ENCODE assay signal across 25 mouse cellular contexts in genomic region chr14:20217299-20217864, GRCm38 (mm10). TPM values are rescaled to one million over a fixed set of nuclear protein-coding genes. Genes with fewer than 3 reads are reported as not detected.
DNase-seq lines count a peak whose midpoint lies in the region; ATAC-seq and TF ChIP-seq lines count a peak whose summit lies in the region.
"Had no signal": no experiment of that assay in that cellular context is flagged by ENCODE, and none has a peak within 500 bp of the region (broad histone marks: within the 10 kb centered on the region; RNA-seq: fewer than 3 reads in every experiment).

No protein-coding gene starts in this region.

- TF ChIP-seq CTCF in ES-Bruce4 (IDR thresholded peaks at IDR 0.05; ENCODE audit: low read depth, low read length) = no peak

- H3K4me3 ChIP-seq in forebrain, embryonic 11.5 days (ENCODE audit: low read depth, low read length) = no peak overlapping the region
- H3K4me3 ChIP-seq in forebrain, embryonic 13.5 days = no peak overlapping the region
- peak overlapping the region; percentile 48; the same call in 1 of the 2 replicates for H3K4me3 ChIP-seq in ES-Bruce4 (ENCODE audit: low read depth, low read length)
- H3K4me3 ChIP-seq: embryonic facial prominence, embryonic 10.5 days; heart, embryonic 12.5 days; hindbrain, embryonic 12.5 days had no signal

- no peaks in the 10 kb centered on the region for H3K9me3 ChIP-seq in forebrain, embryonic 11.5 days (ENCODE audit: control insufficient read depth, low read length)
- no peaks in the 10 kb centered on the region for H3K9me3 ChIP-seq in forebrain, embryonic 13.5 days (replicated peaks)
- no peaks in the 10 kb centered on the region for H3K9me3 ChIP-seq in ES-Bruce4 (replicated peaks; ENCODE audit: control insufficient read depth, insufficient read depth, low read length, poor library complexity, severe bottlenecking)
- H3K9me3 ChIP-seq: embryonic facial prominence, embryonic 10.5 days; heart, embryonic 12.5 days; hindbrain, embryonic 12.5 days had no signal

- no peaks in the 10 kb centered on the region for H3K27me3 ChIP-seq in forebrain, embryonic 11.5 days (ENCODE audit: control insufficient read depth, insufficient read depth, low read length)
- no peaks in the 10 kb centered on the region for H3K27me3 ChIP-seq in forebrain, embryonic 13.5 days
- no peaks in the 10 kb centered on the region for H3K27me3 ChIP-seq in ES-Bruce4 (ENCODE audit: control insufficient read depth, insufficient read depth, low read length, poor library complexity, severe bottlenecking)
- H3K27me3 ChIP-seq: heart, embryonic 12.5 days; hindbrain, embryonic 12.5 days had no signal

- no peak overlapping the region for H3K4me2 ChIP-seq in forebrain, embryonic 11.5 days (ENCODE audit: low read depth, low read length, severe bottlenecking)
- H3K4me2 ChIP-seq in forebrain, embryonic 13.5 days = no peak overlapping the region
- H3K4me2 ChIP-seq: heart, embryonic 12.5 days; hindbrain, embryonic 12.5 days had no signal

- 18% methylated on average over 3 of the region's 3 CpGs for WGBS in forebrain, embryonic 11.5 days
- WGBS in forebrain, embryonic 13.5 days = 10% methylated on average over 3 of the region's 3 CpGs

- H3K27ac ChIP-seq in forebrain, embryonic 11.5 days (ENCODE audit: low read depth, low read length) = no peak overlapping the region
- no peak overlapping the region for H3K27ac ChIP-seq in forebrain, embryonic 13.5 days
- peak overlapping the region; percentile 96 for H3K27ac ChIP-seq in ES-Bruce4 (ENCODE audit: insufficient read depth, low read length)
- H3K27ac ChIP-seq: embryonic facial prominence, embryonic 10.5 days; hindbrain, embryonic 12.5 days had no signal

- no peaks in the 10 kb centered on the region for H3K36me3 ChIP-seq in forebrain, embryonic 11.5 days (ENCODE audit: control insufficient read depth, insufficient read depth, low read length)
- H3K36me3 ChIP-seq in forebrain, embryonic 13.5 days (ENCODE audit: poor library complexity, severe bottlenecking) = no peaks in the 10 kb centered on the region
- H3K36me3 ChIP-seq in ES-Bruce4 (ENCODE audit: control insufficient read depth, insufficient read depth, low read length, poor library complexity, severe bottlenecking) = no peaks in the 10 kb centered on the region
- H3K36me3 ChIP-seq: embryonic facial prominence, embryonic 10.5 days; heart, embryonic 12.5 days; hindbrain, embryonic 12.5 days had no signal

- H3K4me1 ChIP-seq in forebrain, embryonic 11.5 days (replicated peaks; ENCODE audit: control insufficient read depth, insufficient read depth, low read length) = peaks cover 4% of the 10 kb centered on the region
- H3K4me1 ChIP-seq in forebrain, embryonic 13.5 days = 0 out of 2 replicates have a peak, but pooled peaks cover 10% of the 10 kb centered on the region
- peaks cover 20% of the 10 kb centered on the region for H3K4me1 ChIP-seq in ES-Bruce4 (ENCODE audit: control insufficient read depth, insufficient read depth, low read length)
- H3K4me1 ChIP-seq: heart, embryonic 12.5 days had no signal

- peak; percentile 80 for TF ChIP-seq EP300 in ES-Bruce4 (IDR thresholded peaks at IDR 0.05; ENCODE audit: insufficient read depth, low read depth, low read length)

- no peak overlapping the region for H3K9ac ChIP-seq in forebrain, embryonic 11.5 days (ENCODE audit: low read length)
- H3K9ac ChIP-seq in forebrain, embryonic 13.5 days = no peak overlapping the region
- no peak overlapping the region for H3K9ac ChIP-seq in ES-Bruce4 (ENCODE audit: low read depth, poor library complexity, severe bottlenecking)
- H3K9ac ChIP-seq: heart, embryonic 12.5 days; hindbrain, embryonic 12.5 days had no signal

- no peak for DNase-seq in forebrain, embryonic 11.5 days (ENCODE audit: low spot score)
- DNase-seq in A20 (ENCODE audit: low read depth, low spot score) (peak; percentile 16), R1 (ENCODE audit: low read depth, low spot score) (peak; percentile 97)
- no peak for DNase-seq in adrenal gland, postnatal 10 days
- DNase-seq in layer of hippocampus, adult 11-12 months (ENCODE audit: low spot score) = no peak
- DNase-seq in kidney, postnatal 14 days = no peak
- DNase-seq: adrenal gland, postnatal 25 days; cerebellum, adult 2 months; cerebellum, postnatal 10 days; gastrocnemius, postnatal 14 days; kidney, adult 11 months had no signal

- no peak for TF ChIP-seq POLR2A in ES-Bruce4 (IDR thresholded peaks at IDR 0.05; ENCODE audit: insufficient read depth, low read length)

- ATAC-seq in forebrain, embryonic 11.5 days (replicated peaks; ENCODE audit: low FRiP score) = 0 out of 2 replicates have a peak, but pooled peaks have one; percentile 11
- ATAC-seq in forebrain, embryonic 13.5 days = no peak
- ATAC-seq: activated CD4-positive, CD25-positive, alpha-beta regulatory T cell, adult 4 months; forebrain, embryonic 16.5 days; hindbrain, embryonic 16.5 days had no signal

RNA-seq across cellular contexts. Expression of gene Kcnk5, which starts 35.8 kb away (rescaled TPM):
- polyA plus RNA-seq in forebrain, embryonic 11.5 days (2014; fragmentation: Nextera tagmentation; extraction: Ambion mirVana) = 14.9 and 15.4 TPM in 2 replicates
- 7.3 and 9.0 TPM in 2 replicates for polyA plus RNA-seq in forebrain, embryonic 13.5 days (2015; fragmentation: Nextera tagmentation; extraction: Ambion mirVana)
- polyA plus RNA-seq in ES-Bruce4 (2011; ENCODE audit: insufficient read depth, insufficient read length, low read depth, missing spikeins) = 15.8 and 21.5 TPM in 2 replicates
- total RNA-seq in adrenal gland, postnatal 10 days (2021) = 1 to 10 TPM; 4.0 to 9.3 TPM

RNA-seq across cellular contexts. Expression of gene Kcnk16, which starts 51.6 kb away (rescaled TPM):
- polyA plus RNA-seq in forebrain, embryonic 11.5 days (2014; fragmentation: Nextera tagmentation; extraction: Ambion mirVana) = not detected in 2 replicates
- polyA plus RNA-seq in forebrain, embryonic 13.5 days (2015; fragmentation: Nextera tagmentation; extraction: Ambion mirVana) = not detected in 2 replicates
- not detected in 2 replicates for polyA plus RNA-seq in ES-Bruce4 (2011; ENCODE audit: insufficient read depth, insufficient read length, low read depth, missing spikeins)
- total RNA-seq in adrenal gland, postnatal 10 days (2021) = not detected
- total RNA-seq: adrenal gland, adult 18-20 months; adrenal gland, postnatal 25 days; gastrocnemius, adult 18-20 months; gastrocnemius, postnatal 14 days; heart, adult 8-10 months; heart, postnatal 25 days had no signal
- polyA plus RNA-seq: activated CD4-positive, CD25-positive, alpha-beta regulatory T cell, adult 4 months; cerebellum, adult 2 months; forebrain, embryonic 16.5 days; gonadal fat pad, adult 2 months; heart, embryonic 12.5 days; heart, embryonic 16.5 days; hindbrain, embryonic 12.5 days had no signal

Comparison
In these comparisons a context has a peak if more than half of its experiments do, and no peak if none do; other contexts are left out.
1. DNase-seq: peak in A20 (single experiment) and R1 (single experiment); none in forebrain, embryonic 11.5 days (single experiment), adrenal gland, postnatal 10 days (single experiment), layer of hippocampus, adult 11-12 months (single experiment) and kidney, postnatal 14 days (single experiment).